Mouse (Mus musculus) liver, postnatal 0 days (tissue): ENCODE results near the gene Lenep.

Experiments used
- CTCF ChIP-seq: sonication (generic); IDR thresholded peaks from 2 replicates; pipeline ENCODE4 v1.5.1; 2016; ENCODE audit warnings: antibody characterized with exemption, low read depth
- EP300 ChIP-seq: IDR thresholded peaks from 2 replicates; pipeline ENCODE4 v1.6.1; 2016; ENCODE audit warnings: antibody characterized with exemption, low read depth, mild to moderate bottlenecking

GRCm38 (mm10) chr3:89416158-89416557, 13.6 kb upstream of the Lenep start:
- TF ChIP-seq CTCF (no peak), EP300 (no peak)
